Mouse (Mus musculus) adrenal gland, adult (tissue): Measurements from ENCODE around the gene Aqp5.

Source experiments
- DNase-seq, 2 experiments: peaks; one replicate each; pipeline ENCODE4 v3.0.0; 2022 to 2023; ENCODE audit warnings: low spot score in 1 of 2; ENCODE audit not compliant: inconsistent age in 2 of 2

Gene Aqp5

DNA sequence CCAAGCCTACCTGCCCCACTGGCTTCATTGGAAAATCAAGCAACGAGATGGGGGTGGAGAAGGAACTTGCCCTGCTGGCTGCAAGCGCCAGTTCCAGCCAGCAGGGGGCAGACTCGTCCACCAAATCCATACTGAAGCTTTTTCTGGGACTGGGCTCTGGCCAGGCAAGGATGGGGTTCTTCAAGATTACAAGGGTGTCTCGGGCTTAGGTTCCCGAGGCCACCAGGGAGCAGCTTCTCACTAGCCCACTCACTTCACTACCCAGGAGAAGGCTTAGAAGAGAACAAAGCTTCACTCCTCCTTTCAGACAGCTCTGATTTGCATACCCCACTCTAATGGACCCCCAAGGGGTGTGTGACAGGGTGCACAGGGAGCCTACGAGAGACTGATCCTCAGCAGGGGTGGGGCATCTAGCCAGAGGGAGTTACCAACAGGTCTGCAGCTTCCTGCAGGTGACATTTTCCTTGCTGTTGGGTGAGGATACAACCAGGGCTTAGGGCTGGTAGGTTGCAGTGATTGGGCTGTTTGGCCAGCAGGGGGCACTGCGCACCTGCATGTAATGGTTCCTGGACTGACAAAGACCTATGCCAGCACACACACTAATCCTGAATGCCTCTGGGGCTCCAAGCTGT, 5.6 kb downstream of the Aqp5 start:
- peak; percentile 84 to 95 for DNase-seq

DNA sequence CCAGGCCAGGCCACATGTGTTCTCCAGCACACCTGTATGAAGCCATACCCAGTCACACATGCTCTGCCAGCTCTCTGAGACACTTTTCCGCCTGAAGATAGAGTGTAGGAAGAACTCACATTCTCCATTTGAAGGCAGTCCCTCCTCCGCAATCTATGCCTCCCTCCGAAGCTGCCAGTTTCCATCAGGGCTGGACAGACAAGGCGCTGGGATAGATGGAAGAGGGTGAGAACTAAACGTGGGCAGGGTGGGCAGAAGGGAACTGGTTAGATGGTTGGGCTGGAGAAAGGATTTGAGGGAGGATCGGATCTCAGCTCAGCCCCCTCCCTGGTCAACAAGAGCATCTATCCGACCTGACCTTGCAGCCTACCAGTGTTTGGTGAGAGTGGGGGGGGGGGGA, 6.3 kb downstream of the Aqp5 start:
- DNase-seq = no peak

DNA sequence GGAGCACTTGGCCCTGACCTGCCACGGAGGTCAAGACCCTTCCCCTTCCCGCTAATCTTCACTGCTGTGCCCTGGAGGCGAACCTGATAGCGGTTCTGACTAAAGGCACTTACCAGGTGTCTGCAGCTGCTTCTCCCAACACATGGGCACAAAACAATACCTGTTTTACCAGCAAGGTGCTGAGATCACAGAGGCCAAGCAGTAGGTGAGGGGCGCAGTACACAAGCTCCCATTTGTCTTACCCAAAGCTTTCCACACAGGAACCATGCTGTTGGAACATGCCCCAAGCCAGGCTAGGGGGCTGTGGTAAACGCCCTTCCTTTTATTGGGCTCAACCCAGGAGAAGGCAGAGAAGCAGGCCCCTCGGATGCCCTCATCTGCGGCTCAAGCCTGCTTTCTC, 7.0 kb downstream of the Aqp5 start:
- DNase-seq = no peak

DNA sequence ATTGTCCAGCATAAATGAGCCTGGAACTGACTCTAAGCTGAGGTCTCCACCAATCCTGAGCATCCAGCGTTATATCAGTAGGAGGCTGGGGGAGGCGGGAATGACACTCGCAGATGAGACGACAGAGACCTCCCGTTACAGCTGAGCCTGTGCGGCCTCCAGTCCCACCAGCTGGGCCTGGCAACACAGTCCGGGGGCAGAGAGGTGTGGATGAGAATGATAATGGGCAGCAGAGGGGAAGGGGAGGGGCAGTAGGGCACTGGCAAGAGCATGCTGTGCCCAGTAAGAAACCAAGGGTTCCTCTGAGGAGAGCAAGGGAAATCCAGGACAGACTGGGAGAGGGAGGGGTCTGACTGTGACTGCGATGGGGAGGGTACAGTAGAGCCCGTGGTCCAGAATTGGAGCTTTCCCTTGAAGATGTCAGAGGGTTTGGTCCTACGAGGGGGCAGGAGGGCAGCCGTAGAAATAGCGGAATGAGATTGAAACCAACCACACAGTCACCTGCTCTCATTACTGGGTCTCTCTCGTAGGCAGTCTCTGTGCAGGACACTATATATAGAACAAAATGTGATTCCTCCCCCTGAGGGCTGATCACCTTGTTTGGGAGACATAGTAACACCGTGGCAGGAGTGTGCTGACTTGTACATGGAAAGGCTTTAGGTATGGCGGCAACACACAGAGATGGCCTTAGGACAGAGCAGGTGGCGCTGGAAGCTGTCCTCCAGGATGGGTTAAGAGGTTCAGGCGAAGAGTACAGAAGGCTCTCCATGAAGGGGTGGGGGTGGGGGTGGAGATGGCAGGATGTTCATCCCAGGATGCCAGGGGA, 8.9 kb downstream of the Aqp5 start:
- no peak for DNase-seq

DNA sequence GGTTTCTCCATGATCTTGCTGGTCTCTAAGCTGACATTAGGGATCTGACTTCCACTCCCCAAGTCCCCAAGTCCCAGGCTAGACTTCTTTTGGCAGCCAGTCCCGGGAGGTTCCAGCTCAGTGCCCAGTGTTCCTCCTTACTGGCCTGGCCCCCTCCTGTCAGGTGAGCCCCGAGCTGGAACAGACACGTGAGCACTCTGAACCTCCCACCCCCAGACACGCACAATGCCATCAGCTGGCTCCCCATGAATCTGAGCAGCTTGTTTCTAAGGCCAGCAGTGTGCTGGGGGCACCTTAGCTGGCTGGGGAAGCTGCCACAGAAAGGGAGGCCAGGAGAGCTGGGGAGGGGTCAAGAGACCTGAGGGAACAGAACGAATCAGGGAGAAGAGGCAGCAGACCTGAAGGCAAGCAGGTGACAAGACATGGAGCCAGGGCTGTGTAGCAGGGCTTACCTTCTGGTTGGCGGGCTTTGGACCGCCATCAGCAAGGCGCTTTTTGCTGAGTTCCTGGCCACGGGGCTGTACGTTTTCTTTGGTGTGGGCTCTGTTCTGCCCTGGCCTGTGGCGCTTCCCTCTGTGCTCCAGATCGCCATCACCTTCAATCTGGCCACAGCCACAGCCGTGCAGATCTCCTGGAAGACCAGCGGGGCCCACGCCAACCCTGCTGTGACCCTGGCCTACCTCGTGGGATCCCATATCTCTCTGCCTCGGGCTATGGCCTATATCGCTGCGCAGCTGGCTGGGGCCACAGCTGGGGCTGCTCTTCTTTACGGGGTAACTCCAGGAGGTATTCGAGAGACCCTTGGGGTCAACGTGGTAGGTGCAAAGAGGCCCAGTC, 10.6 kb downstream of the Aqp5 start, which contains the start of gene Aqp6:
Gene Aqp6 (plus strand): TSS at position 415 of the 837 bp plus-strand sequence.
- no peak for DNase-seq

GRCm38 (mm10) chr15:99601823-99602120, 11.2 kb downstream of the Aqp5 start:
- DNase-seq = no peak

- no peak for DNase-seq
Measured at GRCm38 (mm10) chr15:99602206-99602820, 11.7 kb downstream of the Aqp5 start.

DNA sequence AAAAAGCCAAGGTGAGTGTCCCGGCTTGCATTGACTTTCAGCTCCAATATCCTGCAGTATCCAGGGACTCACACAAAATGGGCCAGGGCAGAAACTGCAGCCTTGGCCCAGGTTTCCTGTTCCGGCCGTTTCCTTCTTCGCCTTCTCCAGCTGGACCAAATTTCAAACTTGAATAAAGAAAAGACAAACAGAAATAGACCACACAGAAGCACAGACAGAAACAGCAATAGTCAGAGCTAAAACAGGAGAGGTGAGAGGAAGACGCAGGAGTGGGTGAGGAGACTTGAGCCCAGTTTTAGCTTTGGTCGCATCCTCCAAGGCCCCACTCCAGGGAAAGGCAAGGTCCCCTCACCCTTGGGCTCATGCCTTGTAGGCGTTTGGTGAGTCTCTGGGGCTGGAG, 12.6 kb downstream of the Aqp5 start:
- no peak for DNase-seq

DNA sequence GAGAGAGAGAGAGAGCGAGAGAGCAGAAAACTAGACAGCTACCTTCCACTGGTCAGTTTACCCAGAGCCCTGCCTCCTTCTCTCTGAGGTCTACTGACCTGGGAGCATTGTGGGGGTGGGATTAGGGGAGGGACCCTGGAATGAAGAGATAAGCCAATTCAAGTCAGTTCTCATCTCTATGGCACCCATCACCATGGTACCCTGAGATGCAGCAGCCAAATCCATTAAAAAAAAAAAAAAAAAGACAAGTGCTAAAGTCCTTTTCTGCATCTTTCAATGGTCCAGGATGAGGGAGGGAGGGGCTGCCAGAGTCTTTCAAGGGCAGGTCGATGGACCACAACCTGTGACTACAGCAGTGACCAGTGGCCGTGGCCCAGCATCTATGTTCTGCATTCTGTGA, 15.0 kb downstream of the Aqp5 start:
- no peak for DNase-seq

GRCm38 (mm10) chr15:99606515-99606914, 15.9 kb downstream of the Aqp5 start:
- no peak for DNase-seq

GRCm38 (mm10) chr15:99607388-99608113, 17.0 kb downstream of the Aqp5 start:
- peak in 1 of 2 experiments; percentile 40 for DNase-seq

GRCm38 (mm10) chr15:99608382-99609125, 18.0 kb downstream of the Aqp5 start:
- DNase-seq = no peak

DNA sequence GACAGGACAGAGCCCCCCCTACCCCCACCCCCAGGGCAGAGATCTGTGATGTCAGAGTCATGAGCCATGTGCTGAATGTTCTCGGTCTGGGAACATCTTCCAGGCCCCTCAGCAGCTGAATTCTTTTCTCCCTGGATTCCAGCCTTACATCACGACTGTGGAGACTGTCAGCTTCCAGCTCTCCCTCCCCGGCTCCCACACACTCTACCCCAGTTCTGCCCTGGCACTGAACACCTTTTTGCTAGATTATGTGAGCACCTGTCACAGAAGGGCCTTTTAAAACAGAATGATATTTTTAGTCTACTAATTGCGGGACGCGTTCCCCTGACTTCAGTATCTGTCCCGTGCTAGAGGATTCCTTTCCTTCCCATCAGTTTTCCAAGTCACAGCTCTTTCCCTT, 21.0 kb downstream of the Aqp5 start:
- no peak for DNase-seq

GRCm38 (mm10) chr15:99614273-99614672, 23.7 kb downstream of the Aqp5 start:
- DNase-seq = no peak

GRCm38 (mm10) chr15:99614753-99615152, 24.2 kb downstream of the Aqp5 start:
- DNase-seq = no peak

- no peak for DNase-seq
Measured at GRCm38 (mm10) chr15:99615246-99615645, 24.7 kb downstream of the Aqp5 start.

DNA sequence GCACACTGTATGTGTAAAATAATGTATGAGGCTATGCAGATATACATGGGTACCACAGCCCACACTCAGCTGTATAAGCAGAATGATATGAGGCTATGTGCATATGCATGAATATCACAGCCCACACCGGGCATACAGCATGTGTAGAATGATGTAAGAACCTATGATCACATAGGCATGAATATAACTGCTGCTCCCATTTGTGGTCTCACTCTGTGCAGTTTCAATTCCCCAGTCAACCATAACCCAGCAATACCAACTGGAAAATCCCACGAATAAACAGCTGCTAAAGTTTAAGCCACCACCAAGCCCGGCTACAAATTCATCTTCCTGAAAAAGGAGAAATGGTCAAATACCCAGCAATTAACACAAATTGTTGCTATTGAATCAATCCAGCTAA, 28.0 kb downstream of the Aqp5 start:
- DNase-seq = no peak

DNA sequence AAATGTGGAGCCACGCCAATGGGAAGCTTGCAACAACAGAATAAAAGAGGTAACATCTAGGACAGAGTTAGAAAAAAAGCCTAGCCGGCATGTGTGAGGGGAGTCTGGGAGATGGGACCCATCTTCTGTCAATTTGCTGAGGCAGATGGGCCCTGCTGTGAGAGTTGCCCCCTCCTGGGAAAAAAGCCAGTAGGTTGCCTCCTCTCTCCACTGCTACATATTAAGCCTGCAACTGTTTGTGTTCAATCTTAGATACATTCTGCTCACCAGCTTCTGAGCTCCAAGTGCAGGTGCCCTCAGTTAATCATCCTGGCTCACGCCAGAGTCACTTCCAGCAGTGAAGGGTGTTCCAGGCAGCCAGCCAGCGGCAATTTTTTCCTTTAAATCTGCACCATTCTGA, 29.2 kb downstream of the Aqp5 start:
- DNase-seq = no peak

- no peak for DNase-seq
Measured at GRCm38 (mm10) chr15:99622063-99622462, 31.5 kb downstream of the Aqp5 start.

- no peak for DNase-seq
Measured at GRCm38 (mm10) chr15:99631618-99632017, 41.0 kb downstream of the Aqp5 start.
